Mouse (Mus musculus): ENCODE measurements around the gene Cadm2.

Gene Cadm2

GRCm38 (mm10) chr16:67509079-67509478 is 111.6 kb downstream of the Cadm2 start:
- no peak for DNase-seq (ENCODE audit: low spot score in 2 of 2)

GRCm38 (mm10) chr16:67482542-67482941 is 138.2 kb downstream of the Cadm2 start:
- DNase-seq (ENCODE audit: low spot score in 2 of 2), result no peak

- no peak for DNase-seq (ENCODE audit: low spot score in 2 of 2)
These were observed 153.7 kb downstream of the Cadm2 start for GRCm38 (mm10) chr16:67467041-67467440.

DNA sequence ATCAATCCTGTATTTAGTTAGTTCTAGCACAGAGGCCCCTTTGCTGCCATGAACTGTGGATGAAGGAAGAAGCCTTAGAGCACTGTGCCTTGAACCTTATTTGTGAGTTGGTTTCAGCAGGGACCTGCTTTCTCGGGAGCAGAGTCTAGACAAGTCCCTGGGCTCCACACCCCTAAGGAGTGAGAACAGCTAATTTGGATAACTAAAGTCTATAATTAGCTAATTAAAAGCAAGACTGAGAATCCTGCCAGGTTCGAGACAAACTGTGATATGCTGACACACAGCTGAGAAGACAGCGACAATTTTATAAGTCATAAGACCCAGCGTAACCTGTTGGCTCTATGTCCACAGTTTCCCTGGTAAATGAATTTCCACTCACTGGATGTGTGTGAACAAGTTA is 184.4 kb downstream of the Cadm2 start:
- DNase-seq (ENCODE audit: low spot score in 2 of 2), result no peak

GRCm38 (mm10) chr16:67425371-67425770 is 195.3 kb downstream of the Cadm2 start:
- no peak for DNase-seq (ENCODE audit: low spot score in 2 of 2)

DNA sequence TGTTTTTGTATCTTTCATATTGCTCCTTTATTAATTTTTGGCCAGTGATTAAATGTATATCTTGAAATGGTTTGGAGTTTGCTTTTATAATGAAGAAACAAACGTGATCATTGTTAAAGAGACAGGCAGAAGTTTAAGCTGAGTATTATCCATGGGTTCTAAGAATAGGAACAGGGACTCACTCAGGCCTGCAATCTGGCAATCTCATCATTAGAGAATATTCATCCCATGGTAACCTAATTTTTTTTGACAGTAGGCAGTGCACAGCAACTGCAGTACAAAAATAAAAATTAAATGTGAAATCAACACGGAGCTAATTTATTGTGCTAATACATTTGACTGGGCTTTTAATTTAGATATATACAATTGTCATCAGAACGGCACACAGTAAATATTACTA is 209.8 kb downstream of the Cadm2 start:
- no peak for DNase-seq (ENCODE audit: low spot score in 2 of 2)

DNA sequence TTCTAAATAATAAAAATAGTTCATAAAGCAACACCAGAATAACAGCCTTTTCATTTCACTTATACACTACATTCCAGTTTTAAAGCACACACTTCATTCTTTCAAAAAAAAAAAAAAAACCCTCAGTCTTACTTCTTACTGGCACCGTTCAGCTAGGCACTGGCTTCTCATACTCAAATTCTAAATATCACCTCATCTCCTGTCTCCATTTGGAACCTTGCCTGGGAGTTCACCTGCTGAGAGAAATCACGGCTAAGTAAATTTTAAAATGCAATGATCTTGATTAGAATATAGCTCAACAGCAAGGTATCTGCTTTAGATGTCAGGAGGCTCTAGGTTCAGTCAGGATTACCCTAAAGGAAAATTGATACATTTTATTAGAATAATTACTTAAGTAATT is 210.2 kb downstream of the Cadm2 start:
- no peak for DNase-seq (ENCODE audit: low spot score in 2 of 2)

- DNase-seq (ENCODE audit: low spot score in 2 of 2), result no peak
These were observed 253.0 kb downstream of the Cadm2 start for GRCm38 (mm10) chr16:67367745-67368144.

DNA sequence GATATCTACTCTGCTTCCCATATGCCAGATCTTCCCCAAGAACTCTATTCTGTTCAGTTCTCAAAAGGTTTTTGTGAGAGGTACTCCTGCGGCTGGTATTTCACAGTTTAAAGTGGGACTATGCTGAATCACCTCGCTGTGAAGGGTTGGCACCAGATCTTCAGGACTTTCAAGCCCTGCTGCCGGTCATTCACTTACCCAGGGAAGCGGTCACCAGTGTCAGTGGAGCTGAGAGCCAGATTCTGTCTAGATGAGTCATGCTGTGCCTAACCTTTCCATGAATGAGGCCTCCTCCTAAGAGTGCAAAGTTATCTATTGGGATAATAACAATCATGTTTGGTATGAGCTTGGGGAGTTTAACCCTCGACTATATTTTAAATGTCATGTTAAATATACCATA is 272.7 kb downstream of the Cadm2 start:
- DNase-seq (ENCODE audit: low spot score in 2 of 2), result no peak

DNA sequence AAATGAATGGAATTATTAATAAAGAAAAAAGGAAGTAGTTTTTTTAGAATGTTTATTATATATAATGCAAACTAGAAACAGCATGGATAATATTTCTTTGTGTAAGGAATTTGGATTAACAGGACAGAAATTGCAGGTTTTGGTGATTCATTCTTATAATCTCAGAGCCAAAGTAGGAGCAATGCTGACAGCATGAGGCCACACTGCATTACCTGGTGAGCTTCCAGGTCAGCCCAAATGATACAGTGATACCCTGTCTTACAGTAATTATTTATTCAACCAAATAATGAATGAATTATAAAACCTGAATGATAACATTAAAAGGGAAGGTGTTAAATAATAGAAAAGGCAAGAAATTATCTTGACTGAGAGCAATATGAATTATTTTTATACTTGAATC is 273.1 kb downstream of the Cadm2 start:
- DNase-seq (ENCODE audit: low spot score in 2 of 2), result no peak

DNA sequence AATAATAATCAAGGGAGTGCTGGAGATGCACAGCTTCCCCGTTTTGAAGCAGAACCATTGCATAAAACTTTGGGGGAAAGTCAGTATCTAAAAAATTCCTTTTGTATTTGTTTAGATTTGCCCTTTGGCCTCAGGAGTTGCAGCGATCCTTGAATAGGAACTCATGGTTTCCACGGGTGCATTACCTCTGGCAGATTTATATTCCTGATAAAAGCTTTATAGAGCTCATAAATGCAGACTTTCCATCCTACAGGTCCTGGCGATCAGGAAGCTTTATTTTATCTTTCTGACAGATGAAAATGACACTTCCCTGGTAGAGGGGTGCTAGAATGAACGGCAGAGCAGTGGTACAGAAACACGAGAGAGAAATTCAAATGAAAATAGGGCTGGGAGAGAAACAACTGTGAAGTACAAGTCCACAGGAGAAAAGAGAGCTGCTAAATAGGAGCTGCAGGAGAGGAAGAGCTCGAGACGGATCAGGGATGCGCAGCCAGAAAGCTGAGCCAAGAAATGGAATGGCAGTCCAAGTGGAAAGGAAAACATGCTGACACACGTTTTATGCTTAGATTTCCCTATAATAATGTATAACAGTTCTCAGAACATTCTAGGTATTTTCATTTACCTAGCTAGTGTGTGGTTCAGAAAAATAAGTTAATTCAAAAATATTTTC is 274.0 kb downstream of the Cadm2 start:
- DNase-seq (ENCODE audit: low spot score in 2 of 2), result no peak

GRCm38 (mm10) chr16:67344194-67344593 is 276.5 kb downstream of the Cadm2 start:
- DNase-seq (ENCODE audit: low spot score in 2 of 2), result no peak

DNA sequence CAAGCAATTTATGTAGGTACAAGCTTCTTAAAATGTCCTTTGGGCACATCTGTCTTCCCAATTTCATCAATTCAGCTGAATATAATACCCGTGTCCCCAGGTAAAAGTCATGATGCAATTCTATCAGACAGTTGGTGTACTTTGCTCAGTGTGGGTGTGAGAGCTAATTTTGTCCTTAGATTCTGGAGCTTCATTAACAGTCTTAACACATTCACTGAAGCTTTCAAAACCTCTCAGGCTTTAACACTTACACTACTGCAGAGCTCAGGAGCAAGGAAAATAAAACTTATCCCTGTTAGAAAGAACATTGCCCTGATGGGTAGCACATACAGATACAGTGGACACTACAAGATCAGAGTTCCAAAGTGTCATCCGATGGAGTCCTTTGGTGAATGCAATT is 309.7 kb downstream of the Cadm2 start:
- no peak for DNase-seq (ENCODE audit: low spot score in 2 of 2)

DNA sequence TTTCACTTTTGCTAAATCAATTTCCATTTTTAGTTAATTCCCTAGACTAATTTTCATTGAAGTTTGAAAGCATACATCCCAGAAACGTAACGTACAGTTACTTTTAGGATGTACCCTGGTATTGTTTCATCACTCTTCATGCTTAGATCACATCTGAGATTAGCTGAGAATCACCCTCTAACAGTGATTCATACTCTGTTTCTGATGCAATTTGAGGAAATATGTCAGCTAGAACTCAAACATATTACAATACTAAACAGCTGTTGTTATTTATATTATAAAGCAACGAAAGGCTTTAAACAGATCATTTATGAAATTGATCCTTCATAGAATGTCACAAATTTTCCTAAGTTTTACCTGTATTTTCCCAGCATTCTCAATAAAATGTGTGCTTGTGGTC is 336.0 kb downstream of the Cadm2 start:
- no peak for DNase-seq (ENCODE audit: low spot score in 2 of 2)

DNA sequence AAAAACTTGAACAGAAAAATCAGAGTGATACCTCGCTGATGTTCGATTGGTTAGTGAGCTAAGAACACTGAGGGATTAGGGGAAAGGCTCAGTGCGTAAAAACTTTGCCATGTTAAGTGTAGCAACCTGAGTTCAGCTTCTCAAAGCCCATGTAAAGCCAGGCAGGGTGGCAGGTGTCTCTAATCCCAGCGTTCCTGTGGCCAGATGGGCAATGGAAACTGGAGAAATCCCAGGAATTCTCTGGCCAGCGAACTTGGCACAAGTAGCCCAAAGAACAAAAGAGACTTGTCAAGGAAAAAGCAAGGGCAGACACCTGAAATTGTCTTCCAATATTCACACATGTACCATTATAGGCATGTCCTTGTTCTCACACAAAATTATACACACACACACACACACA is 377.1 kb downstream of the Cadm2 start:
- DNase-seq (ENCODE audit: low spot score in 2 of 2), result no peak

DNA sequence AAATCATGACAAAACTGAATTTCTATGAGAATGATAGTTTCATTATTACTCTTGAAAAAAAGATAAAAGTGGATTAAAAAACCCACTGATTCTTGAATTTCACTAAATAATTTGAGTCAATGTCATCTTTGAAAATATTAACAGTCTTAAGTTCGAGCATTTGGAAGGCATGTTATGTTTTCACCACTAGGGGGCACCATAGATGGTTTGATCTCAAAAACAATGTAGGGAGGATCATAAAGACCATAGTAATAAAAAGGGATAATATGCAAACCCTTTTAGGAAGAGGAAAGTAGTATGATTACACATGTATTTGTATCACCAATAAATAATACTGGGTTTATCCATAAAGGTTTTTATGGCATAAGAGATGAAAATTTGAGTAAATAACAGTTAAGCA is 385.8 kb downstream of the Cadm2 start:
- no peak for DNase-seq (ENCODE audit: low spot score in 2 of 2)

DNA sequence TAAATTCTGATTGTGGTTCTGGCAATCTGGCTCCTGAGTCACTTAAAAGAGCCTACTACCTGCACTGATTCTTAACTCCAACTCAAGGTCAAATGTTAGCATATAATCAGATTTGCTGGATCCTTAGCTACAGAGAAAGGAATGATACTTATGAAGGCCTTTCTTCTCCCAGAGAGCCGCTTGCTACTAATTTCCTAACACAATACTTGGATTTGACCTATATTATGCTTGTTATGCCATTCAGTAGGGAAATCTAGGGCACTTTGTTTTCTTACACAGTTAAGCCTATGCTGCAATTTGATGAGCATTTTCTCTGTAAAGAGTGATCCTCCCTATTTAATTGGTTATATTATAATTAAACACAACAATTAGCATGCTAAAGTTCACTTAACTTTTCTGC is 394.0 kb downstream of the Cadm2 start:
- no peak for DNase-seq (ENCODE audit: low spot score in 2 of 2)

- no peak for DNase-seq (ENCODE audit: low spot score in 2 of 2)
These were observed 417.4 kb downstream of the Cadm2 start for GRCm38 (mm10) chr16:67203329-67203728.

DNA sequence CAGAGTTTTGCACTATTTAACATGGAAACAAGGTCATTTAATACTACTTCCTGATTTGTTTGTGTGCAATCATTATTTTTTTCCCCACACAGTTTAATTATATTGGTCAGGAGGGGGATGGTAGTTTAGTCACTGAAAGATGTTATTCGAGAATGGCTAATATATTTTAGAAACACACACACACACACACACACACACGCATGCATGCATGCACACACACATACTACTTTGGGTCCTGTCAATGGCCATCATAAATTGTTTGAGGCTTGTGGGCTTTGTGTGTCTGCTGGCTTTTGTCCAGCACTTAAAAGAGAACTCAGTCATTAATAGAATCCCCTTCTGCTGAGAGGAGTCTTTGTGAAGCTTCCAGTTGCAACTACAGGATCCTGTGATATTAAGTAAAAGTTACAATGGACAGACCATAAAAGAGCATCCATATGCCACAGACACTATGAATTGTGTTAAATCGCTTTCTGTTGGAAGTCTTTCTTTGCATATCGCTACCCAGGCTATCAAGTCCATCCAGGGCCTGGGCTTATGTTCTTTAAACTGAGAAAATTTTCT is 427.8 kb downstream of the Cadm2 start:
- DNase-seq (ENCODE audit: low spot score in 2 of 2), result no peak

GRCm38 (mm10) chr16:67192395-67192794 is 428.3 kb downstream of the Cadm2 start:
- no peak for DNase-seq (ENCODE audit: low spot score in 2 of 2)

- DNase-seq (ENCODE audit: low spot score in 2 of 2), result no peak
These were observed 434.4 kb downstream of the Cadm2 start for GRCm38 (mm10) chr16:67186322-67186721.

- DNase-seq (ENCODE audit: low spot score in 2 of 2), result no peak
These were observed 437.8 kb downstream of the Cadm2 start for GRCm38 (mm10) chr16:67182958-67183357.

DNA sequence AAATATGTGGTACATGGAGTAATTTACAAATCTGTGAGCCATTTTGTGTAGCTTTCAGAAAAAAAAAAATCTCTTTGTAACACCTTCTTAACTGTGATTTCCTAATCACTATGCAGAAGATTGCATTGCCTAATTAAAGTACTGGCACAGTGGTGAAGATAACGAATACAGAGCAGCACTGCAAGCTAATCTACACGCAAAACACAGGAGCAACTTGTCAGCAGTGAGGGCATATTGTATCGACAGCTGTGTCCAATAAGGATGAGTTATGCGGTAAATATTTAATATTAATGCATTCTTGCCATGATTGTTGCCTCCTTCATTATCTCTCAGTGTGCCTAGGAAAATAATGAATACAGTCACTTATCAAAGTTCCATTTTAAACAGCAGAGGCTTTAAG is 445.3 kb downstream of the Cadm2 start:
- no peak for DNase-seq (ENCODE audit: low spot score in 2 of 2)

DNA sequence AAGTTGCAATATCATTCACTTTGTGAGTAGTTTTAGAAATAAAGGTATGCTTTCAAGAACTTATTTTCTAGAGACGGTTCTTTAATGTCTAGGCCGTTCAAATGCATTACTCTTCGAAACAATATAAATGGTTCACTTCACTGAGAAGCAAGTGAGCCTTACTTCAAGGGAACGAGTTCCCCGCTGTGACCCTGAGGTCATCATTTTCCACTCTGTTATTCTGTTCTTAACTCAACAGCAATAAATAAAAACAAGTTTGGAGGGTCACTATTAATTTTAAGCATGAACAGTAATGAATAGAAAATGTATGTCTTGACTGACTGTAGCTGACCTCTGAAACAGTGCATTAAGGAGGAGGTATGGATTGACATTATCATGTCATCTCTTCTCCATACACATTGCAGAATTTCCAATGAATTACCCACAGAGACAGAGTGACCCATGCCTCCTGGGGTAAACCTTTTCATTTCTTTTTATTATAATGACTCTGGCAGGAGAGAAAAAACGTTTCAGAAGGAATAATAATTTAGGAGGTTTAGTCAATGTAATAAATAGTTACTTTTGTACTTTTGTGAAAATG is 458.4 kb downstream of the Cadm2 start:
- DNase-seq (ENCODE audit: low spot score in 2 of 2), result no peak
